Mouse (Mus musculus) liver, adult (tissue): Measurements from ENCODE around the gene Slc35a5.

Source experiments
- GATA4 ChIP-seq: IDR thresholded peaks from 2 replicates; pipeline ENCODE4 v1.6.1; 2014; ENCODE audit warnings: mild to moderate bottlenecking, low read length; ENCODE audit not compliant: insufficient replicate concordance

Gene Slc35a5

DNA sequence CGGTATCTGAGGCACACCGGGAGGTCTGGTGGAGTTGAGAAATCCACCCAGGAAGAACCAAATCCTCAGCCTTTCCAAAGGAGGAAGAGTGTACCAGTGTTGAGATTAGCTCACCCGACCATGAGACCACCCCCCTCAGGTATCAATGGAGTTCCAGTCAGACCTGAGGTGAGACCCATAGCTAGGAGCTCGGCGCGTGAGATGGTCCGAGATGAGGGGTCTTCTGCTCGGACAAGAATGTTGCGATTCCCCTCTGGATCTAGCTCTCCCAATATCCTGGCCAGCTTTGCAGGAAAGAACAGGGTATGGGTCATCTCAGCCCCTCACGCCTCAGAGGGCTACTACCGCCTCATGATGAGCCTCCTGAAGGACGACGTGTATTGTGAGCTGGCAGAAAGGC lies 63.5 kb downstream of the Slc35a5 start:
- no peak for TF ChIP-seq GATA4

DNA sequence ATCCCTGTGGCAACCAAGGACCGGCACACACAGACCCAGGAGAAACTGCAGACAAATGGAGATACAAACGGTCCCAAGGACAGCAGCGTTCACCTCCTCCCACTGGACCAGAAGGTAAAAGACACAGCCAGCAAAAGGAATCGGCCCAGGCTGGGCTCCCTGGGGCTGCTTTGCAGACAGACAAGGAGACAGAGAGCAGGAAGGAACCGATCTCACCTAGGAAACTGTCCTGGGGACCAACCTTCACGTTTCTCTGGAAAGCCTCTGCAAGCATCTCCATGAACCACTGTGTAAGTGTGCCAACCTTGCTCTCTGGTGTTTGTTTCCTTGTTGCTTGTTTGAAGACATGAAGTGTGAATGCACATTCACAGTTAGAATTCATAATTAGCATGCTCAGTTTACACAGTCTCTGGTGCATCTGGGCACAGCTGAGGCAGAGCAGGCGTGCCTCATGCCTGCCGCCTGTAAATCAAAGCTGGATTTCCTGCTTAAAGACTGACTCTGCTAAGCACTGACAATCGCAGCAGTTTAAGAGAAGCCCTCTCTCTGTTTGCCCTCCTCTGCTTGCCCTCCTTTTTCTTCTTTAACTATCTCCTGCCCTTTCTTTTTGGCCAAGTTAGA lies 64.3 kb downstream of the Slc35a5 start:
- no peak for TF ChIP-seq GATA4

DNA sequence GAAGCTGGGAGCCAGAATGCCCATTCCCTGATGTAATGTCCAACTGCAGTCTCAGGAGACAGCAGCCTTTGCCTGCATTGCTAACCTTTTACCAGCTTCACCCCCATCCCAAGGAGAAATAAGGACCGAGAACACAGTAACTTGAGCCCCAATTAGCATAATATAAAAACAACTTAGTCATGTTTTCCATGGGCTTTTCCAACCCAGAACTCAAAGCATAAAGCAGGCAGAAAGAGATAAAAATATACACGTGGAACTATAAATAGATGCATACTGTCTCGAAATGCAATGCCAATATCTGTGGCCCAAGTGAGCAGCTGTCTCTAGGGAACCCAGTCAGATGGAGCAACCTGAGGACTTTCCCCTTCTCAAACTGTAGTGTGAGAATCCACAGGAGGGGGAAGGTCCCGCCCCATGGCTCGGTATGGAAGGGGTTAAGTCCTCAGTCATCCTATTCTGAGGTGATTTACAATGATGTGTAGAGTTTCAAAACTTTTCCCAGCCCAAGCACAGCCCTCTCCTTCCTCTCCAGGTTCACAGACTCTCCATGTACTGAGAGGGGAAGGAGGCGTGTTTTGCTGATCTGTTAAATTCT lies 65.3 kb downstream of the Slc35a5 start, which contains the start of gene Ccdc80:
Gene Ccdc80, plus strand, starts transcription at position 266 of the 595 bp plus-strand sequence.
- no peak for TF ChIP-seq GATA4

DNA sequence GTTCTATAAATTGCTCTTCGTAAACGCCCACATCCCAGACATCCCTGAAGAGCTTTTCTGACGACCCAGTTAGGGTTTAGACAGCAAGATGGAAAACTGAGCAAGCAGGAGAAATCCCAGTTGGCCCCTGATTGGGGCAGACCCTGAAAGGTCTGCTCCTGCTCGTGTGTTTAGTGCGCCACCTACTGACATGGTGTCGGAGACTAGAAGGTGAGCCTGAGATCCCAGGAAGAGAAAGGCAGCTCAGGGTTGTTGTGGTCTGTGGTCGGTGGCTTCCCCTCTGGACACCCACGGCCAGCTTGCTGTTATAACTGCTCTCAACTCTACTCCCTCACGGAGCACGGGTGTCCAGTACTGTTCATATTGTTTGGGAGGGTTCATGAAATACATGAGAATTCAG lies 68.5 kb downstream of the Slc35a5 start:
- no peak for TF ChIP-seq GATA4
